Mouse (Mus musculus) myocyte (in vitro differentiated cells): ENCODE measurements around the gene Tm7sf3. TPM values are rescaled to one million over a fixed set of nuclear protein-coding genes. Genes with fewer than 3 reads are reported as not detected.

ENCODE experiments used
- H3K27me3 ChIP-seq: one replicate; pipeline ENCODE4 v1.6.1; 2011; ENCODE audit not compliant: control insufficient read depth, insufficient read depth, insufficient read length
- H3K36me3 ChIP-seq: one replicate; pipeline ENCODE4 v1.6.1; 2011; ENCODE audit not compliant: control insufficient read depth, insufficient read depth
- H3K4me2 ChIP-seq: one replicate; pipeline ENCODE4 v1.6.1; 2011; ENCODE audit warnings: low read depth, control low read depth
- H3K4me3 ChIP-seq: one replicate; pipeline ENCODE4 v1.5.1; 2011; ENCODE audit warnings: mild to moderate bottlenecking, control low read depth, moderate library complexity
- H3K79me2 ChIP-seq: one replicate; pipeline ENCODE4 v1.6.1; 2011; ENCODE audit not compliant: control insufficient read depth, insufficient read depth
- H3ac ChIP-seq: one replicate; pipeline ENCODE4 v1.6.1; 2011; ENCODE audit not compliant: control insufficient read depth, insufficient read length
- CEBPB ChIP-seq: IDR thresholded peaks from 2 replicates; pipeline ENCODE4 v1.6.1; 2011; ENCODE audit warnings: mild to moderate bottlenecking, moderate library complexity; ENCODE audit not compliant: poor library complexity, insufficient read depth, severe bottlenecking
- E2F4 ChIP-seq: IDR thresholded peaks from one replicate; pipeline ENCODE4 v1.6.1; 2011; ENCODE audit warnings: mild to moderate bottlenecking, control low read depth, moderate library complexity; ENCODE audit not compliant: insufficient read depth
- MAX ChIP-seq: IDR thresholded peaks from one replicate; pipeline ENCODE4 v1.6.1; 2011; ENCODE audit warnings: low read depth, mild to moderate bottlenecking, control low read depth
- MYOD1 ChIP-seq, 3 experiments: IDR thresholded peaks; one replicate each; pipeline ENCODE4 v1.6.1; 2011; ENCODE audit warnings: control low read depth in 2 of 3, low read depth in 2 of 3, mild to moderate bottlenecking in 2 of 3, moderate library complexity in 1 of 3; ENCODE audit not compliant: insufficient read length in 2 of 3, control insufficient read depth in 1 of 3
- MYOG ChIP-seq, 3 experiments: IDR thresholded peaks; one replicate each; pipeline ENCODE4 v1.6.1; 2011; ENCODE audit warnings: control low read depth in 2 of 3, low read depth in 2 of 3, mild to moderate bottlenecking in 2 of 3; ENCODE audit not compliant: insufficient read length in 2 of 3, control insufficient read depth in 1 of 3, insufficient read depth in 1 of 3
- POLR2A ChIP-seq: IDR thresholded peaks from one replicate; pipeline ENCODE4 v1.6.1; 2011; ENCODE audit warnings: low read depth, mild to moderate bottlenecking, control low read depth, moderate library complexity; ENCODE audit not compliant: insufficient read length
- POLR2AphosphoS2 ChIP-seq: IDR thresholded peaks from one replicate; pipeline ENCODE4 v1.6.1; 2011; ENCODE audit warnings: low read depth, control low read depth; ENCODE audit not compliant: insufficient read length
- REST ChIP-seq: IDR thresholded peaks from one replicate; pipeline ENCODE4 v1.6.1; 2011; ENCODE audit warnings: mild to moderate bottlenecking, control low read depth, moderate library complexity; ENCODE audit not compliant: insufficient read depth, insufficient read length
- SRF ChIP-seq: IDR thresholded peaks from one replicate; pipeline ENCODE4 v1.6.1; 2011; ENCODE audit warnings: low read depth; ENCODE audit not compliant: control insufficient read depth, insufficient read length
- TCF12 ChIP-seq: IDR thresholded peaks from one replicate; pipeline ENCODE4 v1.6.1; 2011; ENCODE audit warnings: mild to moderate bottlenecking, control low read depth; ENCODE audit not compliant: poor library complexity, insufficient read depth, severe bottlenecking
- TCF3 ChIP-seq: IDR thresholded peaks from one replicate; pipeline ENCODE4 v1.6.1; 2011; ENCODE audit warnings: low read depth, control low read depth; ENCODE audit not compliant: insufficient read length
- USF1 ChIP-seq: IDR thresholded peaks from one replicate; pipeline ENCODE4 v1.6.1; 2011; ENCODE audit warnings: low read depth, mild to moderate bottlenecking, control low read depth, moderate library complexity
- polyA plus RNA-seq: library from polyadenylated mRNA; unstranded; fragments of >200 nt; fragmentation: generic; extraction: Trizol; gene quantifications from one replicate; pipeline ENCODE4 v1.2.1, GENCODE M21; 2012; ENCODE audit warnings: missing spikeins

Tm7sf3 gene
- polyA plus RNA-seq, 1 experiment: 9.3 TPM

- no peak for TF ChIP-seq POLR2A
- TF ChIP-seq MYOD1 (IDR thresholded peaks at IDR 0.05; ENCODE audit: control insufficient read depth in 1 of 3, insufficient read length in 2 of 3, low read depth in 2 of 3): no peak
- no peak for TF ChIP-seq USF1
- TF ChIP-seq CEBPB: no peak
- TF ChIP-seq POLR2AphosphoS2: no peak
- no peak for TF ChIP-seq MYOG (IDR thresholded peaks at IDR 0.05; ENCODE audit: control insufficient read depth in 1 of 3, insufficient read depth in 1 of 3, insufficient read length in 2 of 3, low read depth in 2 of 3)
- TF ChIP-seq REST: no peak
- no peak for TF ChIP-seq SRF
- no peaks in the 10 kb centered on the region for H3K79me2 ChIP-seq
- H3K36me3 ChIP-seq: no peaks in the 10 kb centered on the region
- H3K27me3 ChIP-seq: no peaks in the 10 kb centered on the region
- no peak overlapping the region for H3K4me2 ChIP-seq
- H3K4me3 ChIP-seq: no peak overlapping the region
- H3ac ChIP-seq: no peak overlapping the region
Observed at GRCm38 (mm10) chr6:146685781-146686308, 43.2 kb upstream of the Tm7sf3 start.

GRCm38 (mm10) chr6:146683881-146684280 is 41.3 kb upstream of the Tm7sf3 start:
- no peaks in the 10 kb centered on the region for H3K27me3 ChIP-seq
- H3K79me2 ChIP-seq: no peaks in the 10 kb centered on the region
- no peak overlapping the region for H3ac ChIP-seq
- no peak overlapping the region for H3K4me2 ChIP-seq
- TF ChIP-seq REST (no peak), TCF3 (no peak), MAX (no peak), SRF (no peak), POLR2A (no peak), MYOG (IDR thresholded peaks at IDR 0.05; ENCODE audit: control insufficient read depth in 1 of 3, insufficient read depth in 1 of 3, insufficient read length in 2 of 3, low read depth in 2 of 3) (no peak), MYOD1 (IDR thresholded peaks at IDR 0.05; ENCODE audit: control insufficient read depth in 1 of 3, insufficient read length in 2 of 3, low read depth in 2 of 3) (no peak), TCF12 (no peak), CEBPB (no peak), USF1 (no peak)
- H3K36me3 ChIP-seq: no peaks in the 10 kb centered on the region
- no peak overlapping the region for H3K4me3 ChIP-seq

DNA sequence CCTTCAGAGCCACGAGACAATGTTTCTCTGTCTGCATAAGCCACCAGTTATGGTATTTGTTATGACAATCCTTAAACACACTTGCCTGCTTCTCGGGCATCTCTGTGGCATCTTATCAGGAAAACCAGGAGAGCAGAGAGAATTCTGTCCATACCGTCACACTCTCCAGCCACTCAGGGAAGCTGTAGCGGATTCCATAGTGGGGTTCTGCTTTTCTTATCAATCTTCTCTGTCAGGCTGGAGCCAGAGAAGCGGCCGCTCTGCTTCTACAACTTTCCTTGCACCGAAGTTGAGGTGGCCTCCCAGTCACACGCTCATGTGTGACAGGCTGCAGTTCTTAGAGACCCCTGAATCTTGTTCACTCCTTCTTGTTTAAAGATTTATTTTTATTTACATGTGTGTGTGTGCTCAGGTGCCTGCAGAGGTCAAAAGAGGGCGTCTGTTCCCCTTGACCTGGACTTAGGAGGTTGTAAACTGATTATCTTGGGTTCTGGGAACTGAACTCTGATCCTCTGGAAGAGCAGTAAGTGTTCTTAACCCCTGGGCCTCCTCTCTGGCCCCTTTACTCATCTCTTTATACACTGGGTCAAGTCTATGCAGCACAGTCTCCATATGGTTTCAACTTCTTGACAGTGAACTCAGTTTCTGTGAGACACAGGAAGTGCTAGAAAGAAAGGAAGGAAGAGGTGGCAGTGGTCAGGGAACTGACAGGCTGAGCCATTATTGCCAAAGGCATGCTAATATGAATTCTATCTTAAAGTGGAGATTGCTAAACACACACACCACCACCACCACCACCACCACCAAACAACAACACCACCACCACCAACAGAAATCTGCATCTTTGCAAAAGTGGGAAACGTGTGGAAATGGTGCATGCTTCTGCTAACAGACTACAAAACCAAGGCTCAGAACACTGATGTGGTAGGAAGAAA is 35.8 kb upstream of the Tm7sf3 start:
- no peaks in the 10 kb centered on the region for H3K27me3 ChIP-seq
- H3K79me2 ChIP-seq: no peaks in the 10 kb centered on the region
- no peak overlapping the region for H3K4me2 ChIP-seq
- TF ChIP-seq E2F4: no peak
- no peak for TF ChIP-seq TCF12
- TF ChIP-seq MYOD1 (IDR thresholded peaks at IDR 0.05; ENCODE audit: control insufficient read depth in 1 of 3, insufficient read length in 2 of 3, low read depth in 2 of 3): no peak
- no peak for TF ChIP-seq SRF
- TF ChIP-seq POLR2A: no peak
- TF ChIP-seq TCF3: no peak
- no peak overlapping the region for H3ac ChIP-seq
- H3K4me3 ChIP-seq: no peak overlapping the region
- H3K36me3 ChIP-seq: no peaks in the 10 kb centered on the region

DNA sequence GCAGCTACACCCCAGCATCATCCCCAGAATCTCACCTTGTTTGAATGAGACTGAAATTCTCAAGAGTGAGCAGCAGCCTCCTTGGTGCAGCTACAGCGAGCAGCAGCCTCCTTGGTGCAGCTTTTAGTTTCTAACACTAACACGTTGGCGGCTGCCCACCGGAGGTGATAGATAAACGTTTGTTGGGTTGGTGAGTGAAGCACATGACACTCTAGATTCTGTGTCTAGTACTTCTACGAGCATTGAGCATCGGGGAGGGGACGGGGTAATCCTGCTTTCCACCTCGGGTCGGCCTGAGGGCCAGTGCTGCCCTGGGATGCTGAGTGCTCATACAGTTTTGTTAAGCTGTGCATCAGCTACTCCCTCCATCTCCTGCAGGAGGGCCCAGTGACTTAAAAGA is 34.3 kb upstream of the Tm7sf3 start:
- H3K79me2 ChIP-seq: no peaks in the 10 kb centered on the region
- H3K36me3 ChIP-seq: no peaks in the 10 kb centered on the region
- no peak overlapping the region for H3K4me2 ChIP-seq
- no peaks in the 10 kb centered on the region for H3K27me3 ChIP-seq
- TF ChIP-seq E2F4 (no peak), MYOG (IDR thresholded peaks at IDR 0.05; ENCODE audit: control insufficient read depth in 1 of 3, insufficient read depth in 1 of 3, insufficient read length in 2 of 3, low read depth in 2 of 3) (no peak), REST (no peak), MYOD1 (IDR thresholded peaks at IDR 0.05; ENCODE audit: control insufficient read depth in 1 of 3, insufficient read length in 2 of 3, low read depth in 2 of 3) (no peak), SRF (no peak), MAX (no peak)
- no peak overlapping the region for H3ac ChIP-seq
- H3K4me3 ChIP-seq: no peak overlapping the region
